Comparison of ENCODE assay signal across 9 mouse cellular contexts in genomic region chr4:106436475-106436874, GRCm38 (mm10). TPM values are rescaled to one million over a fixed set of nuclear protein-coding genes. Genes with fewer than 3 reads are reported as not detected.
A peak's percentile ranks its signal among the peaks of the same experiment; 100 is the strongest.
DNase-seq lines count a peak whose midpoint lies in the region; ATAC-seq and TF ChIP-seq lines count a peak whose summit lies in the region.
"Had no signal": no experiment of that assay in that cellular context is flagged by ENCODE, and none has a peak within 500 bp of the region (broad histone marks: within the 10 kb centered on the region; RNA-seq: fewer than 3 reads in every experiment).

No protein-coding gene starts in this region.

- peaks cover 76% of the 10 kb centered on the region for H3K36me3 ChIP-seq in kidney, embryonic 14.5 days (ENCODE audit: control insufficient read depth, insufficient read depth, low read length)
- H3K36me3 ChIP-seq in kidney, embryonic 16.5 days (ENCODE audit: insufficient read depth, low read length) = peaks cover 59% of the 10 kb centered on the region

- DNase-seq in kidney, postnatal 10 days = peak; percentile 28
- DNase-seq in frontal cortex, postnatal 14 days (ENCODE audit: low spot score in 2 of 2) = no peak
- DNase-seq in yolk sac, embryonic 10.5 days (ENCODE audit: low spot score) = no peak

- no peak for TF ChIP-seq POLR2A in bone marrow, adult 2 months (IDR thresholded peaks at IDR 0.05; ENCODE audit: borderline replicate concordance, control insufficient read depth, low read depth, low read length)

- ATAC-seq in kidney, embryonic 14.5 days (ENCODE audit: low FRiP score, low TSS enrichment) = no peak
- peak; percentile 45 for ATAC-seq in CD4-positive, CD25-positive, alpha-beta regulatory T cell, adult 4 months
- peak; percentile 70 for ATAC-seq in granulocyte monocyte progenitor cell, adult 5-6 weeks (replicated peaks; ENCODE audit: poor library complexity, severe bottlenecking)
- no peak for ATAC-seq in kidney, embryonic 16.5 days (ENCODE audit: low FRiP score, low TSS enrichment)

- H3K4me2 ChIP-seq in kidney, embryonic 14.5 days (replicated peaks; ENCODE audit: low read depth, low read length) = no peak overlapping the region
- H3K4me2 ChIP-seq in kidney, embryonic 16.5 days (replicated peaks; ENCODE audit: low read depth, low read length) = no peak overlapping the region
- H3K4me2 ChIP-seq: neural tube, embryonic 13.5 days had no signal

- WGBS in kidney, embryonic 14.5 days = 71% methylated on average over 4 of the region's 4 CpGs
- 80% methylated on average over 4 of the region's 4 CpGs for WGBS in bone marrow, adult 2 months
- 69% methylated on average over 4 of the region's 4 CpGs for WGBS in kidney, embryonic 16.5 days

- no peaks in the 10 kb centered on the region for H3K27me3 ChIP-seq in kidney, embryonic 14.5 days (ENCODE audit: control insufficient read depth, insufficient read depth, low read length)
- no peaks in the 10 kb centered on the region for H3K27me3 ChIP-seq in kidney, embryonic 16.5 days (ENCODE audit: insufficient read depth, low read length)
- H3K27me3 ChIP-seq: neural tube, embryonic 13.5 days had no signal

- H3K4me3 ChIP-seq in kidney, embryonic 14.5 days (ENCODE audit: low read length) = no peak overlapping the region
- no peak overlapping the region for H3K4me3 ChIP-seq in bone marrow, adult 2 months (replicated peaks; ENCODE audit: control insufficient read depth, low read depth, low read length)
- H3K4me3 ChIP-seq in kidney, embryonic 16.5 days (ENCODE audit: low read length) = no peak overlapping the region
- H3K4me3 ChIP-seq: neural tube, embryonic 13.5 days had no signal

- no peak overlapping the region for H3K27ac ChIP-seq in kidney, embryonic 14.5 days (ENCODE audit: low read depth, low read length)
- H3K27ac ChIP-seq in bone marrow, adult 2 months (ENCODE audit: control insufficient read depth, insufficient read depth, low read depth, low read length, poor library complexity) = no peak overlapping the region
- H3K27ac ChIP-seq in kidney, embryonic 16.5 days (ENCODE audit: low read length) = no peak overlapping the region
- H3K27ac ChIP-seq: neural tube, embryonic 13.5 days had no signal

- no peaks in the 10 kb centered on the region for H3K4me1 ChIP-seq in kidney, embryonic 14.5 days (ENCODE audit: control insufficient read depth, insufficient read depth, low read length)
- no peaks in the 10 kb centered on the region for H3K4me1 ChIP-seq in bone marrow, adult 2 months (ENCODE audit: control insufficient read depth, insufficient read depth, low read length)
- no peaks in the 10 kb centered on the region for H3K4me1 ChIP-seq in kidney, embryonic 16.5 days (ENCODE audit: insufficient read depth, low read length)
- H3K4me1 ChIP-seq: neural tube, embryonic 13.5 days had no signal

- peak; percentile 56; the same call in 1 of the 2 replicates for TF ChIP-seq CTCF in bone marrow, adult 2 months (IDR thresholded peaks at IDR 0.05; ENCODE audit: control insufficient read depth, insufficient read depth, low read length)

- H3K9ac ChIP-seq in kidney, embryonic 14.5 days (ENCODE audit: low read depth, low read length) = no peak overlapping the region
- no peak overlapping the region for H3K9ac ChIP-seq in kidney, embryonic 16.5 days (replicated peaks; ENCODE audit: low read length)
- H3K9ac ChIP-seq: neural tube, embryonic 13.5 days had no signal

- H3K9me3 ChIP-seq in kidney, embryonic 14.5 days (ENCODE audit: control insufficient read depth, low read length) = no peaks in the 10 kb centered on the region
- no peaks in the 10 kb centered on the region for H3K9me3 ChIP-seq in kidney, embryonic 16.5 days (ENCODE audit: low read length)
- H3K9me3 ChIP-seq: neural tube, embryonic 13.5 days had no signal

RNA-seq across cellular contexts. Expression of gene Pcsk9, which starts 27.7 kb away (rescaled TPM):
- polyA plus RNA-seq in kidney, embryonic 14.5 days (2014; fragmentation: Nextera tagmentation; extraction: Ambion mirVana) = 5.4 and 9.0 TPM in 2 replicates
- polyA plus RNA-seq in CD4-positive, CD25-positive, alpha-beta regulatory T cell, adult 4 months (2017; shearing (Covaris generic)) = not detected
- polyA plus RNA-seq in bone marrow, adult 2 months (2011; ENCODE audit: insufficient read depth, insufficient read length, low replicate concordance, missing spikeins) = not detected in 2 replicates
- total RNA-seq in granulocyte monocyte progenitor cell, adult 5-6 weeks (2014; fragmentation: Nextera tagmentation) = not detected in 2 replicates
- total RNA-seq in granulocyte monocyte progenitor cell, adult 5-6 weeks (2017) = 0.17 and 0.46 TPM in 2 replicates
- polyA plus RNA-seq in kidney, embryonic 16.5 days (2015; fragmentation: Nextera tagmentation; extraction: Ambion mirVana) = 18.0 and 19.1 TPM in 2 replicates

RNA-seq across cellular contexts. Expression of gene Bsnd, which starts 55.6 kb away (rescaled TPM):
- 2.1 and 4.8 TPM in 2 replicates for polyA plus RNA-seq in kidney, embryonic 14.5 days (2014; fragmentation: Nextera tagmentation; extraction: Ambion mirVana)
- not detected for polyA plus RNA-seq in CD4-positive, CD25-positive, alpha-beta regulatory T cell, adult 4 months (2017; shearing (Covaris generic))
- not detected in 2 replicates for polyA plus RNA-seq in bone marrow, adult 2 months (2011; ENCODE audit: insufficient read depth, insufficient read length, low replicate concordance, missing spikeins)
- not detected in 2 replicates for total RNA-seq in granulocyte monocyte progenitor cell, adult 5-6 weeks (2014; fragmentation: Nextera tagmentation)
- total RNA-seq in granulocyte monocyte progenitor cell, adult 5-6 weeks (2017) = not detected in 2 replicates
- 15.6 and 16.5 TPM in 2 replicates for polyA plus RNA-seq in kidney, embryonic 16.5 days (2015; fragmentation: Nextera tagmentation; extraction: Ambion mirVana)
- polyA plus RNA-seq: neural tube, embryonic 13.5 days had no signal

Comparison
In these comparisons a context has a peak if more than half of its experiments do, and no peak if none do; other contexts are left out.
1. ATAC-seq: peak in CD4-positive, CD25-positive, alpha-beta regulatory T cell, adult 4 months (single experiment) and granulocyte monocyte progenitor cell, adult 5-6 weeks (single experiment); none in kidney, embryonic 14.5 days (single experiment) and kidney, embryonic 16.5 days (single experiment).